Mouse (Mus musculus): Measurements from ENCODE around the gene Znrf4.

GRCm38 (mm10) chr17:56524943-56525342 lies 12.7 kb upstream of the Znrf4 start:
- no peak for TF ChIP-seq POLR2A (IDR thresholded peaks at IDR 0.05; ENCODE audit: control insufficient read depth, extremely low read depth, insufficient read depth, low read length, poor library complexity)
- no peak for TF ChIP-seq CTCF (IDR thresholded peaks at IDR 0.05; ENCODE audit: borderline replicate concordance, control insufficient read depth, extremely low read depth, insufficient read depth, low read length, poor library complexity)

Data from thymus, adult 2 months (tissue).